Mouse (Mus musculus) heart, postnatal 0 days (tissue): Measurements from ENCODE around the gene Tns3.

Experiments used
- CTCF ChIP-seq: IDR thresholded peaks from 2 replicates; pipeline ENCODE4 v1.5.1; 2016; ENCODE audit warnings: antibody characterized with exemption, control low read depth, low read depth
- EP300 ChIP-seq: IDR thresholded peaks from 2 replicates; pipeline ENCODE4 v1.6.1; 2016; ENCODE audit warnings: antibody characterized with exemption, low read depth

- TF ChIP-seq CTCF (no peak), EP300 (no peak)
These were observed 192.8 kb downstream of the Tns3 start for GRCm38 (mm10) chr11:8471535-8471934.
